Mouse (Mus musculus) NIH3T3 (cell line): ENCODE data around the gene Atp8a2.

Experiments
- DNase-seq: peaks from one replicate; pipeline ENCODE4 v3.0.0-alpha.2; 2012; ENCODE audit warnings: low read depth

Gene Atp8a2

GRCm38 (mm10) chr14:60152373-60152772 is 44.6 kb downstream of the Atp8a2 start:
- no peak for DNase-seq

- no peak for DNase-seq
Measured at GRCm38 (mm10) chr14:60148893-60149292, 48.1 kb downstream of the Atp8a2 start.

GRCm38 (mm10) chr14:60143234-60143633 is 53.7 kb downstream of the Atp8a2 start:
- no peak for DNase-seq

- no peak for DNase-seq
Measured at GRCm38 (mm10) chr14:60138339-60138738, 58.6 kb downstream of the Atp8a2 start.

- DNase-seq = no peak
Measured at GRCm38 (mm10) chr14:60137812-60138211, 59.2 kb downstream of the Atp8a2 start.

- no peak for DNase-seq
Measured at GRCm38 (mm10) chr14:60135801-60136200, 61.2 kb downstream of the Atp8a2 start.

GRCm38 (mm10) chr14:60134720-60135119 is 62.3 kb downstream of the Atp8a2 start:
- no peak for DNase-seq

- DNase-seq = no peak
Measured at GRCm38 (mm10) chr14:60131196-60131876, 65.6 kb downstream of the Atp8a2 start.

GRCm38 (mm10) chr14:60129564-60129963 is 67.4 kb downstream of the Atp8a2 start:
- DNase-seq = no peak

- DNase-seq = no peak
Measured at GRCm38 (mm10) chr14:60125202-60125601, 71.8 kb downstream of the Atp8a2 start.

GRCm38 (mm10) chr14:60121572-60121971 is 75.4 kb downstream of the Atp8a2 start:
- no peak for DNase-seq

- no peak for DNase-seq
Measured at GRCm38 (mm10) chr14:60117792-60118585, 79.0 kb downstream of the Atp8a2 start.

- no peak for DNase-seq
Measured at GRCm38 (mm10) chr14:60086808-60087725, 109.9 kb downstream of the Atp8a2 start.

- no peak for DNase-seq
Measured at GRCm38 (mm10) chr14:60086254-60086807, 110.6 kb downstream of the Atp8a2 start.

GRCm38 (mm10) chr14:60082771-60083170 is 114.2 kb downstream of the Atp8a2 start:
- no peak for DNase-seq

GRCm38 (mm10) chr14:60072496-60072895 is 124.5 kb downstream of the Atp8a2 start:
- no peak for DNase-seq

- DNase-seq = no peak
Measured at GRCm38 (mm10) chr14:60065186-60065585, 131.8 kb downstream of the Atp8a2 start.

GRCm38 (mm10) chr14:60061023-60061422 is 136.0 kb downstream of the Atp8a2 start:
- DNase-seq = no peak

- DNase-seq = no peak
Measured at GRCm38 (mm10) chr14:60058867-60059266, 138.1 kb downstream of the Atp8a2 start.

- DNase-seq = no peak
Measured at GRCm38 (mm10) chr14:60055231-60055630, 141.7 kb downstream of the Atp8a2 start.

- DNase-seq = no peak
Measured at GRCm38 (mm10) chr14:60030666-60031065, 166.3 kb downstream of the Atp8a2 start.

- no peak for DNase-seq
Measured at GRCm38 (mm10) chr14:60027139-60027538, 169.8 kb downstream of the Atp8a2 start.
